Mouse (Mus musculus) CH12.LX (cell line): Measurements from ENCODE around the gene B9d1. TPM values are rescaled to one million over a fixed set of nuclear protein-coding genes. Genes with fewer than 3 reads are reported as not detected.
A peak's percentile ranks its signal among the peaks of the same experiment; 100 is the strongest.

Experiments used
- DNase-seq: peaks from one replicate; pipeline ENCODE4 v3.0.0-alpha.2; 2013; ENCODE audit errors: extremely low read depth
- H3K27ac ChIP-seq: 2 replicates; pipeline ENCODE4 v1.5.1; 2012; ENCODE audit warnings: low read depth, mild to moderate bottlenecking, control low read depth, moderate library complexity; ENCODE audit not compliant: insufficient read depth
- H3K27me3 ChIP-seq: replicated peaks from 2 replicates; pipeline ENCODE3; 2012; ENCODE audit warnings: inconsistent platforms
- H3K36me3 ChIP-seq, 2 experiments: replicated peaks in 1 of 2; 2 replicates each; pipeline versions ENCODE3 to v1.6.1; 2012; ENCODE audit warnings: inconsistent platforms in 1 of 2, low read length in 1 of 2, mild to moderate bottlenecking in 1 of 2, mixed read lengths in 1 of 2, moderate library complexity in 1 of 2; ENCODE audit not compliant: control insufficient read depth in 1 of 2, insufficient read depth in 1 of 2
- H3K4me1 ChIP-seq, 2 experiments: 2 replicates each; pipeline ENCODE4 v1.6.1; 2012; ENCODE audit warnings: inconsistent platforms in 1 of 2, moderate library complexity in 1 of 2; ENCODE audit not compliant: insufficient read depth in 2 of 2, control insufficient read depth in 1 of 2
- H3K4me2 ChIP-seq: 2 replicates; pipeline ENCODE4 v1.6.1; 2012; ENCODE audit warnings: low read depth, mild to moderate bottlenecking, control low read depth; ENCODE audit not compliant: poor library complexity, insufficient read depth, severe bottlenecking
- H3K4me3 ChIP-seq, 3 experiments: fragments of 150-350 bp in 1 of 3; sonication (generic) in 1 of 3; replicated peaks in 1 of 3; 2 replicates each; pipeline versions ENCODE3 to v1.5.1; 2011 to 2012; ENCODE audit warnings: low read depth in 2 of 3, low read length in 2 of 3, mild to moderate bottlenecking in 2 of 3, moderate library complexity in 2 of 3, control low read depth in 1 of 3, improper control_type of control experiment in 1 of 3, inconsistent platforms in 1 of 3, mixed read lengths in 1 of 3; ENCODE audit not compliant: poor library complexity in 1 of 3
- H3K79me2 ChIP-seq: replicated peaks from 2 replicates; pipeline ENCODE4 v1.6.1; 2012; ENCODE audit warnings: mild to moderate bottlenecking, moderate library complexity; ENCODE audit not compliant: control insufficient read depth, poor library complexity, insufficient read depth, severe bottlenecking; ENCODE audit errors: extremely low read depth
- H3K9ac ChIP-seq: 2 replicates; pipeline ENCODE4 v1.6.1; 2012; ENCODE audit warnings: low read depth, mild to moderate bottlenecking, control low read depth, moderate library complexity; ENCODE audit not compliant: insufficient read depth
- H3K9me3 ChIP-seq: replicated peaks from 2 replicates; pipeline ENCODE3; 2012; ENCODE audit warnings: low read length, inconsistent platforms, mixed read lengths
- E2F4 ChIP-seq: IDR thresholded peaks from 2 replicates; pipeline ENCODE4 v1.6.1; 2011; ENCODE audit warnings: low read depth, low read length, improper control_type of control experiment; ENCODE audit not compliant: insufficient replicate concordance
- EP300 ChIP-seq: IDR thresholded peaks from 2 replicates; pipeline ENCODE4 v1.6.1; 2011; ENCODE audit warnings: low read length, improper control_type of control experiment
- ETS1 ChIP-seq: conservative IDR thresholded peaks from 2 replicates; pipeline ENCODE4 v1.6.1; 2012; ENCODE audit warnings: low read depth, mild to moderate bottlenecking, inconsistent platforms, low read length, improper control_type of control experiment, moderate library complexity
- HCFC1 ChIP-seq: IDR thresholded peaks from 2 replicates; pipeline ENCODE4 v1.6.1; 2012; ENCODE audit warnings: low read depth, mild to moderate bottlenecking, inconsistent platforms, low read length, improper control_type of control experiment
- JUND ChIP-seq: conservative IDR thresholded peaks from 2 replicates; pipeline ENCODE4 v1.6.1; 2011; ENCODE audit warnings: low read depth, low read length, improper control_type of control experiment
- MAFK ChIP-seq: IDR thresholded peaks from 2 replicates; pipeline ENCODE4 v1.6.1; 2011; ENCODE audit warnings: low read length, improper control_type of control experiment; ENCODE audit not compliant: insufficient replicate concordance
- MAX ChIP-seq: IDR thresholded peaks from 2 replicates; pipeline ENCODE4 v1.6.1; 2011; ENCODE audit warnings: low read length, improper control_type of control experiment
- MEF2A ChIP-seq: IDR thresholded peaks from 2 replicates; pipeline ENCODE4 v1.6.1; 2014; ENCODE audit warnings: low read depth, mild to moderate bottlenecking, inconsistent platforms, low read length, improper control_type of control experiment, borderline replicate concordance
- MYC ChIP-seq: IDR thresholded peaks from 2 replicates; pipeline ENCODE4 v1.6.1; 2011; ENCODE audit warnings: low read depth, mild to moderate bottlenecking, improper control_type of control experiment, low read length
- NRF1 ChIP-seq: IDR thresholded peaks from 2 replicates; pipeline ENCODE4 v1.6.1; 2014; ENCODE audit warnings: low read depth, mild to moderate bottlenecking, inconsistent platforms, low read length, improper control_type of control experiment, moderate library complexity
- POLR2AphosphoS2 ChIP-seq: IDR thresholded peaks from 2 replicates; pipeline ENCODE4 v1.6.1; 2011; ENCODE audit warnings: low read depth, low read length, improper control_type of control experiment
- RAD21 ChIP-seq: IDR thresholded peaks from 2 replicates; pipeline ENCODE4 v1.6.1; 2011; ENCODE audit warnings: low read depth, mild to moderate bottlenecking, low read length, improper control_type of control experiment, moderate library complexity
- RCOR1 ChIP-seq: conservative IDR thresholded peaks from 2 replicates; pipeline ENCODE4 v1.6.1; 2012; ENCODE audit warnings: low read depth, mild to moderate bottlenecking, inconsistent platforms, low read length, improper control_type of control experiment
- SMC3 ChIP-seq: IDR thresholded peaks from 2 replicates; pipeline ENCODE4 v1.6.1; 2011; ENCODE audit warnings: low read depth, low read length, improper control_type of control experiment
- TBP ChIP-seq: conservative IDR thresholded peaks from 2 replicates; pipeline ENCODE4 v1.6.1; 2011; ENCODE audit warnings: low read depth, low read length, improper control_type of control experiment
- UBTF ChIP-seq: IDR thresholded peaks from 2 replicates; pipeline ENCODE4 v1.6.1; 2012; ENCODE audit warnings: low read depth, mild to moderate bottlenecking, inconsistent platforms, low read length, improper control_type of control experiment, moderate library complexity
- ZC3H11A ChIP-seq: IDR thresholded peaks from 2 replicates; pipeline ENCODE4 v1.6.1; 2012; ENCODE audit warnings: low read depth, mild to moderate bottlenecking, inconsistent platforms, low read length, improper control_type of control experiment
- ZNF384 ChIP-seq: IDR thresholded peaks from 2 replicates; pipeline ENCODE4 v1.6.1; 2012; ENCODE audit warnings: low read depth, low read length, improper control_type of control experiment, inconsistent platforms
- dilution Hi-C: fragments of 300-500 bp; cut with MboI; formaldehyde crosslinking; loops from 2 replicates; pipeline ENCODE4 v1.14.3; 2020; ENCODE audit warnings: low sequenced_read_pairs; ENCODE audit not compliant: extremely low pct_unique_long_range_greater_than_20kb, extremely low pct_ligation_motif_present
- in situ Hi-C: fragments of 300-500 bp; cut with MboI; formaldehyde crosslinking; loops from 3 replicates; pipeline ENCODE4 v1.14.3; 2019; ENCODE audit warnings: low sequenced_read_pairs, low pct_ligation_motif_present, low pct_unique_long_range_greater_than_20kb, mixed read lengths
- polyA plus RNA-seq: library from polyadenylated mRNA; unstranded; fragments of >175 nt; gene quantifications from 2 replicates; pipeline ENCODE4 v1.2.1, GENCODE M21; 2012; ENCODE audit warnings: low read depth; ENCODE audit not compliant: insufficient read length
- total RNA-seq, 2 experiments: library from RNA; depleted of rRNA; stranded (reverse); fragments of 300-350 nt in 1 of 2; fragments of >200 nt in 1 of 2; gene quantifications; 2 replicates each; pipeline ENCODE4 v1.2.3; 2012 to 2014

B9d1 gene
- total and polyA plus RNA-seq, 3 experiments, result 19.2 to 62.9 (median 26.2) TPM

GRCm38 (mm10) chr11:61495528-61495927, 9.4 kb upstream of the B9d1 start:
- Histone ChIP-seq H3K4me3 (no peak overlapping the region), H3K27me3 (no peaks in the 10 kb centered on the region), H3K79me2 (0 out of 2 replicates have a peak, but pooled peaks cover 2% of the 10 kb centered on the region), H3K9ac (no peak overlapping the region), H3K9me3 (peaks cover 4% of the 10 kb centered on the region), H3K4me1 (peaks cover 10 to 29% of the 10 kb centered on the region in 2 experiments), H3K4me2 (no peak overlapping the region), H3K27ac (no peak overlapping the region), H3K36me3 (peaks cover 19 to 23% of the 10 kb centered on the region in 2 experiments)
- DNase-seq, result no peak
- TF ChIP-seq ZNF384 (no peak), RAD21 (no peak), SMC3 (no peak)
- dilution Hi-C loops (no loop called here), in situ Hi-C loops (no loop called here)

- Histone ChIP-seq H3K79me2 (0 out of 2 replicates have a peak, but pooled peaks cover 2% of the 10 kb centered on the region), H3K27me3 (no peaks in the 10 kb centered on the region), H3K27ac (no peak overlapping the region), H3K4me2 (no peak overlapping the region), H3K4me1 (peaks cover 10 to 27% of the 10 kb centered on the region in 2 experiments)
- dilution Hi-C loops, result no loop called here
- no peak for TF ChIP-seq ETS1
- no peak for TF ChIP-seq HCFC1
- no peak for TF ChIP-seq NRF1
- TF ChIP-seq E2F4, result no peak
- TF ChIP-seq EP300, result no peak
- TF ChIP-seq POLR2AphosphoS2, result no peak
- no peak for TF ChIP-seq JUND
- no peak for TF ChIP-seq MAFK
- no peak for TF ChIP-seq MYC
- TF ChIP-seq, all 38 proteins: peak for 0
- in situ Hi-C loops, result no loop called here
- H3K4me3 ChIP-seq, result no peak overlapping the region
- no peak for DNase-seq
- H3K9me3 ChIP-seq, result peaks cover 4% of the 10 kb centered on the region
- H3K9ac ChIP-seq, result no peak overlapping the region
- peaks cover 4 to 5% of the 10 kb centered on the region in 2 experiments for H3K36me3 ChIP-seq
These were observed 7.5 kb upstream of the B9d1 start for GRCm38 (mm10) chr11:61497490-61497889.

GRCm38 (mm10) chr11:61498736-61499504, 6.0 kb upstream of the B9d1 start:
- Histone ChIP-seq H3K36me3 (no peaks in the 10 kb centered on the region), H3K79me2 (no peaks in the 10 kb centered on the region), H3K27me3 (peaks cover 10% of the 10 kb centered on the region), H3K9ac (no peak overlapping the region), H3K9me3 (peaks cover 4% of the 10 kb centered on the region), H3K4me3 (no peak overlapping the region), H3K27ac (no peak overlapping the region), H3K4me2 (no peak overlapping the region), H3K4me1 (peaks cover 3 to 16% of the 10 kb centered on the region in 2 experiments; a peak in 3 of 4 replicates)
- in situ Hi-C loops (no loop called here), dilution Hi-C loops (no loop called here)
- peak; percentile 58 for DNase-seq
- TF ChIP-seq TBP (peak; percentile 82), RCOR1 (no peak), MAX (no peak), HCFC1 (no peak), RAD21 (no peak), NRF1 (no peak), MEF2A (peak; percentile 70; the same call in 1 of the 2 replicates), ZC3H11A (no peak), UBTF (no peak)
